Mouse (Mus musculus): ENCODE results near the gene Etv6. TPM values are rescaled to one million over a fixed set of nuclear protein-coding genes. Genes with fewer than 3 reads are reported as not detected.

The Etv6 gene
- total RNA-seq, 2 experiments from 2014 or later = 11.4 to 11.8 TPM

- DNase-seq (ENCODE audit: low spot score in 2 of 2) = no peak
Observed at GRCm38 (mm10) chr6:134140718-134141615, 105.5 kb downstream of the Etv6 start.

GRCm38 (mm10) chr6:134141616-134142165 lies 106.2 kb downstream of the Etv6 start:
- DNase-seq (ENCODE audit: low spot score in 2 of 2) = no peak

- DNase-seq (ENCODE audit: low spot score in 2 of 2) = no peak
Observed at GRCm38 (mm10) chr6:134142700-134143099, 107.2 kb downstream of the Etv6 start.

GRCm38 (mm10) chr6:134143649-134144097 lies 108.2 kb downstream of the Etv6 start:
- DNase-seq (ENCODE audit: low spot score in 2 of 2) = no peak

- DNase-seq (ENCODE audit: low spot score in 2 of 2) = no peak
Observed at GRCm38 (mm10) chr6:134144231-134145130, 109.0 kb downstream of the Etv6 start.

- DNase-seq (ENCODE audit: low spot score in 2 of 2) = no peak
Observed at GRCm38 (mm10) chr6:134147596-134148442, 112.3 kb downstream of the Etv6 start.

GRCm38 (mm10) chr6:134148443-134148942 lies 113.0 kb downstream of the Etv6 start:
- DNase-seq (ENCODE audit: low spot score in 2 of 2) = no peak

- DNase-seq (ENCODE audit: low spot score in 2 of 2) = no peak
Observed at GRCm38 (mm10) chr6:134149606-134150005, 114.1 kb downstream of the Etv6 start.

- DNase-seq (ENCODE audit: low spot score in 2 of 2) = no peak
Observed at GRCm38 (mm10) chr6:134151022-134151680, 115.7 kb downstream of the Etv6 start.

- peak; percentile 46 to 64 for DNase-seq (ENCODE audit: low spot score in 2 of 2)
Observed at GRCm38 (mm10) chr6:134151853-134152505, 116.5 kb downstream of the Etv6 start.

- no peak for DNase-seq (ENCODE audit: low spot score in 2 of 2)
Observed at GRCm38 (mm10) chr6:134152539-134152938, 117.0 kb downstream of the Etv6 start.

GRCm38 (mm10) chr6:134154746-134155145 lies 119.2 kb downstream of the Etv6 start:
- no peak for DNase-seq (ENCODE audit: low spot score in 2 of 2)

- no peak for DNase-seq (ENCODE audit: low spot score in 2 of 2)
Observed at GRCm38 (mm10) chr6:134155900-134156623, 120.6 kb downstream of the Etv6 start.

GRCm38 (mm10) chr6:134157533-134158115 lies 122.1 kb downstream of the Etv6 start:
- DNase-seq (ENCODE audit: low spot score in 2 of 2) = no peak

GRCm38 (mm10) chr6:134158201-134158600 lies 122.7 kb downstream of the Etv6 start:
- no peak for DNase-seq (ENCODE audit: low spot score in 2 of 2)

GRCm38 (mm10) chr6:134159672-134160071 lies 124.2 kb downstream of the Etv6 start:
- no peak for DNase-seq (ENCODE audit: low spot score in 2 of 2)

GRCm38 (mm10) chr6:134161040-134161439 lies 125.5 kb downstream of the Etv6 start:
- no peak for DNase-seq (ENCODE audit: low spot score in 2 of 2)

- DNase-seq (ENCODE audit: low spot score in 2 of 2) = no peak
Observed at GRCm38 (mm10) chr6:134163346-134163745, 127.8 kb downstream of the Etv6 start.
